Mouse (Mus musculus) limb, embryonic 12.5 days (tissue): Measurements from ENCODE around the gene Lipt2. TPM values are rescaled to one million over a fixed set of nuclear protein-coding genes. Genes with fewer than 3 reads are reported as not detected.

ENCODE experiments used
- ATAC-seq: fragments of 200-750 bp; cut with Nextera tagmentation; 2 replicates; pipeline ENCODE4 v1.8.0; 2017; ENCODE audit warnings: low read depth, moderate TSS enrichment; ENCODE audit not compliant: insufficient number of reproducible peaks, insufficient read depth, low FRiP score, low TSS enrichment
- H3K27ac ChIP-seq: fragments of 300-500 bp; sonication (generic); 2 replicates; pipeline ENCODE4 v1.5.1; 2016; ENCODE audit warnings: mild to moderate bottlenecking, moderate library complexity
- H3K27me3 ChIP-seq: fragments of 300-500 bp; sonication (generic); 2 replicates; pipeline ENCODE4 v1.6.1; 2016; ENCODE audit warnings: mild to moderate bottlenecking, moderate library complexity
- H3K36me3 ChIP-seq: fragments of 300-500 bp; sonication (generic); 2 replicates; pipeline ENCODE4 v1.6.1; 2016; ENCODE audit warnings: mild to moderate bottlenecking, moderate library complexity
- H3K4me1 ChIP-seq: fragments of 300-500 bp; sonication (generic); replicated peaks from 2 replicates; pipeline ENCODE4 v1.6.1; 2016
- H3K4me2 ChIP-seq: fragments of 300-500 bp; sonication (generic); 2 replicates; pipeline ENCODE4 v1.6.1; 2016; ENCODE audit warnings: mild to moderate bottlenecking, moderate library complexity
- H3K4me3 ChIP-seq: fragments of 300-500 bp; sonication (generic); replicated peaks from 2 replicates; pipeline ENCODE4 v1.5.1; 2016; ENCODE audit warnings: mild to moderate bottlenecking
- H3K9ac ChIP-seq: fragments of 300-500 bp; sonication (generic); replicated peaks from 2 replicates; pipeline ENCODE4 v1.6.1; 2016; ENCODE audit warnings: mild to moderate bottlenecking, moderate library complexity
- H3K9me3 ChIP-seq: fragments of 300-500 bp; sonication (generic); 2 replicates; pipeline ENCODE4 v1.6.1; 2016; ENCODE audit warnings: mild to moderate bottlenecking, moderate library complexity
- WGBS: fragments of 180-500 bp; shearing (Covaris S2); methylation state at CpG from one replicate; pipeline ENCODE4 v1.1.7; 2016; 5-methylcytosine and 5-hydroxymethylcytosine counted together
- polyA plus RNA-seq: library from polyadenylated mRNA; unstranded; fragments of >200 nt; fragmentation: Nextera tagmentation; extraction: Ambion mirVana; gene quantifications from 2 replicates; pipeline ENCODE4 v1.2.1, GENCODE M21; 2016

Lipt2 gene
- polyA plus RNA-seq, 1 experiment from 2014 or later: 26.2 TPM

GRCm38 (mm10) chr7:100190778-100191177 lies 31.7 kb downstream of the Lipt2 start:
- Histone ChIP-seq H3K9me3 (no peaks in the 10 kb centered on the region), H3K4me2 (no peak overlapping the region), H3K36me3 (no peaks in the 10 kb centered on the region), H3K4me1 (no peaks in the 10 kb centered on the region), H3K27ac (no peak overlapping the region), H3K27me3 (peaks cover 4% of the 10 kb centered on the region; the same call in 1 of the 2 replicates), H3K4me3 (no peak overlapping the region), H3K9ac (no peak overlapping the region)
- ATAC-seq: no peak
- 6% methylated on average over 4 of the region's 4 CpGs for WGBS

DNA sequence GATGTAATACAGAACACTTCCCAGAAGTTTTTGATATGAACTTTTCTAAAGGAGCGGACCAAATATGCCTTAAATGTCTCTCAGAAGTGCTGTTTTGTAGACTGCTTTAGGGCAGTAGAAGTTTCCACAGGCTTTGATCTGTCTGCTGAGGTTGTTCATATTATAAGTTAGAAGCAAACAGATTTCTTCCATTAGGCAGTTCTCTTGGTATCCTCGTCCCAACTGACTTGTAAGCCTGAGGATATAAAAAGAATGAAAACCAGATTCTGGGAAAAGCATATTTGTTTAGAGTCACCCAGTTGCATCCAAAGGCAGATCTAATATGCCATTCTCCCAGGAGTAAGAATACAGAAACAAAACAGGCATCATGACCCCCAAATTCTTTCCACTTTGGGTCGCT lies 42.1 kb downstream of the Lipt2 start:
- Histone ChIP-seq H3K36me3 (no peaks in the 10 kb centered on the region), H3K4me1 (0 out of 2 replicates have a peak, but pooled peaks cover 6% of the 10 kb centered on the region), H3K9ac (no peak overlapping the region), H3K27me3 (no peaks in the 10 kb centered on the region), H3K9me3 (no peaks in the 10 kb centered on the region), H3K4me3 (no peak overlapping the region), H3K27ac (no peak overlapping the region), H3K4me2 (no peak overlapping the region)
- no peak for ATAC-seq
- 56% methylated on average over 3 of the region's 3 CpGs for WGBS

DNA sequence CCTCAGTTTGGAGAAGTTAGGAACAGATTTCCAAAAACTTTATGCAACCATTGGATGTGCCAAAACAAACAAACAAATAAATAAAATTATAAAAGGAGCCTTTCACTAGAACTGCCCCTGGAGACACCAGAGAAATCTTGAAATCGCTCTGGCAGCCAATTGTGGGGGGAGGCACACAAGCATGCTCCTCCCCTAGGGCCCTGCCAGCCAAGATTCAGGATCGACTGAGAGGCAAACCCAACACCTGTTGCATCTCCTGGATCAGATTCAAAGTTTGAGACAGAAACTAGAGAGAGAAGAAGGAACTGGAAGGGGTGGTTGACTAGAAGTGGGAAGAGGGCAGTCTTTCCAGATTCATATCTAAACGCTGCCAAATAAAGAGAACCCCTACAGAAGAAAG lies 44.5 kb downstream of the Lipt2 start:
- Histone ChIP-seq H3K9me3 (no peaks in the 10 kb centered on the region), H3K4me3 (no peak overlapping the region), H3K27ac (no peak overlapping the region), H3K9ac (no peak overlapping the region), H3K4me1 (0 out of 2 replicates have a peak, but pooled peaks cover 6% of the 10 kb centered on the region), H3K36me3 (no peaks in the 10 kb centered on the region), H3K4me2 (no peak overlapping the region), H3K27me3 (no peaks in the 10 kb centered on the region)
- WGBS: 61% methylated on average over 3 of the region's 3 CpGs
- no peak for ATAC-seq

GRCm38 (mm10) chr7:100204871-100205270 lies 45.8 kb downstream of the Lipt2 start:
- 0 out of 2 replicates have a peak, but pooled peaks cover 3% of the 10 kb centered on the region for H3K4me1 ChIP-seq
- no peak overlapping the region for H3K27ac ChIP-seq
- no peaks in the 10 kb centered on the region for H3K27me3 ChIP-seq
- H3K4me2 ChIP-seq: no peak overlapping the region
- H3K9me3 ChIP-seq: no peaks in the 10 kb centered on the region
- no peak overlapping the region for H3K4me3 ChIP-seq
- H3K9ac ChIP-seq: no peak overlapping the region
- WGBS: 43% methylated on average over 6 of the region's 6 CpGs
- H3K36me3 ChIP-seq: no peaks in the 10 kb centered on the region
- no peak for ATAC-seq

- Histone ChIP-seq H3K9me3 (no peaks in the 10 kb centered on the region), H3K4me1 (0 out of 2 replicates have a peak, but pooled peaks cover 2% of the 10 kb centered on the region), H3K4me2 (no peak overlapping the region), H3K36me3 (no peaks in the 10 kb centered on the region), H3K27me3 (no peaks in the 10 kb centered on the region), H3K27ac (no peak overlapping the region), H3K9ac (no peak overlapping the region), H3K4me3 (no peak overlapping the region)
- 88% methylated on average over 2 of the region's 2 CpGs for WGBS
- ATAC-seq: no peak
Measured at GRCm38 (mm10) chr7:100206144-100206543, 47.1 kb downstream of the Lipt2 start.

- H3K27ac ChIP-seq: no peak overlapping the region
- no peak for ATAC-seq
- no peak overlapping the region for H3K4me3 ChIP-seq
- H3K9ac ChIP-seq: no peak overlapping the region
- no peak overlapping the region for H3K4me2 ChIP-seq
- H3K4me1 ChIP-seq: no peaks in the 10 kb centered on the region
- H3K36me3 ChIP-seq: no peaks in the 10 kb centered on the region
- no peaks in the 10 kb centered on the region for H3K9me3 ChIP-seq
- no peaks in the 10 kb centered on the region for H3K27me3 ChIP-seq
Measured at GRCm38 (mm10) chr7:100207886-100208285, 48.8 kb downstream of the Lipt2 start.

Other genes with a start within 250 kb of the Lipt2 start
- 7.9 and 8.0 TPM in 2 replicates for gene Rnf169, start 178.8 kb upstream of the Lipt2 start, polyA plus RNA-seq
- gene Chrdl2, start 153.1 kb upstream of the Lipt2 start, polyA plus RNA-seq: 2.6 and 3.6 TPM in 2 replicates
- gene Pold3, start 37.7 kb upstream of the Lipt2 start, polyA plus RNA-seq: 84.0 and 89.5 TPM in 2 replicates
- gene Kcne3, start 17.2 kb downstream of the Lipt2 start, polyA plus RNA-seq: 17.1 and 22.3 TPM in 2 replicates
- gene Pgm2l1, start 68.1 kb downstream of the Lipt2 start, polyA plus RNA-seq: 3.8 and 4.2 TPM in 2 replicates
- 6.7 and 11.1 TPM in 2 replicates for gene P4ha3, start 126.2 kb downstream of the Lipt2 start, polyA plus RNA-seq
- gene C2cd3, start 213.0 kb downstream of the Lipt2 start, polyA plus RNA-seq: 37.7 and 40.4 TPM in 2 replicates
- gene Ppme1, start 213.0 kb downstream of the Lipt2 start, polyA plus RNA-seq: 53.8 and 60.6 TPM in 2 replicates